Comparison of ENCODE assay signal across 35 mouse cellular contexts in the genomic region with DNA sequence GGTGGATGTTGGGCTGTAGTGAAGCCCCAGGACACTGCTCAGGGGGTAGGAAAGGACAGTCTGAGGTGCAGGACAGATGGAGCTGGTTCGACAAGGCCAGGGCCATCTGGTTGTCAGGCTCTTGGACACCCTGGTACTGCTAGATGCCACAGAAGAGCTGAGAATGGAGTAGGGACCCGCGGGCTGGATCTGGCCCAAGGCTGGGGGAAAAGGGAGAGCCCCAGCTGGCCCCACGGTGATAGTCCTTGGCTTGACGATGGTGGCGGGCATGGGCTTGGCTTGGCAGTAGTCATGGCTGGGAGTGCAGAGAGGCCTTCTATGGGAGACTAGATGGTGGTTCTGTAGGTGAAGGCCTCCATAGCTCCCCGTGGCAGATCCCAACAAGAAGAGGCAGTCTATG.
"Had no signal": no experiment of that assay in that cellular context is flagged by ENCODE, and none has a peak within 500 bp of the region (broad histone marks: within the 10 kb centered on the region; RNA-seq: fewer than 3 reads in every experiment).

No protein-coding gene starts in this region.

- H3K9ac ChIP-seq: heart, embryonic 12.5 days; heart, embryonic 13.5 days; heart, embryonic 15.5 days; hindbrain, embryonic 12.5 days; hindbrain, embryonic 13.5 days; hindbrain, embryonic 14.5 days; hindbrain, embryonic 15.5 days; intestine, embryonic 15.5 days; kidney, embryonic 15.5 days had no signal

- H3K27ac ChIP-seq: heart, embryonic 10.5 days; heart, embryonic 13.5 days; heart, embryonic 15.5 days; hindbrain, embryonic 10.5 days; hindbrain, embryonic 12.5 days; hindbrain, embryonic 13.5 days; hindbrain, embryonic 14.5 days; hindbrain, embryonic 15.5 days; hindbrain, postnatal 0 days; intestine, embryonic 15.5 days; kidney, embryonic 15.5 days; kidney, postnatal 0 days; layer of hippocampus, adult 2 months had no signal

- H3K4me2 ChIP-seq: heart, embryonic 11.5 days; heart, embryonic 12.5 days; heart, embryonic 13.5 days; heart, embryonic 15.5 days; hindbrain, embryonic 12.5 days; hindbrain, embryonic 13.5 days; hindbrain, embryonic 14.5 days; hindbrain, embryonic 15.5 days; intestine, embryonic 15.5 days; kidney, embryonic 15.5 days had no signal

- H3K27me3 ChIP-seq: heart, embryonic 12.5 days; heart, embryonic 13.5 days; heart, embryonic 15.5 days; hindbrain, embryonic 12.5 days; hindbrain, embryonic 13.5 days; hindbrain, embryonic 15.5 days; intestine, embryonic 15.5 days; kidney, embryonic 15.5 days had no signal

- H3K9me3 ChIP-seq: heart, embryonic 10.5 days; heart, embryonic 12.5 days; heart, embryonic 13.5 days; heart, embryonic 15.5 days; hindbrain, embryonic 12.5 days; hindbrain, embryonic 13.5 days; hindbrain, embryonic 15.5 days; intestine, embryonic 15.5 days; kidney, embryonic 15.5 days had no signal

- DNase-seq: heart, postnatal 10 days; heart, postnatal 14 days; heart, postnatal 36 days; heart, postnatal 4 days; kidney, adult 11 months; kidney, adult 18-20 months; kidney, adult 2 months; kidney, adult 8-10 months; kidney, adult 9 months; kidney, postnatal 10 days; kidney, postnatal 14 days; kidney, postnatal 25 days; kidney, postnatal 36 days; kidney, postnatal 4 days; layer of hippocampus, adult 9-11 months; layer of hippocampus, postnatal 36 days had no signal

- ATAC-seq: hindbrain, embryonic 16.5 days; hindbrain, postnatal 0 days; inflammation-experienced regulatory T-cells, adult 6 months; intestine, embryonic 15.5 days; intestine, embryonic 16.5 days; intestine, postnatal 0 days had no signal

- H3K4me1 ChIP-seq: heart, embryonic 12.5 days; heart, embryonic 13.5 days; heart, embryonic 15.5 days; hindbrain, embryonic 10.5 days; hindbrain, embryonic 12.5 days; hindbrain, embryonic 13.5 days; hindbrain, embryonic 15.5 days; intestine, embryonic 15.5 days; kidney, embryonic 15.5 days had no signal

- H3K4me3 ChIP-seq: heart, embryonic 10.5 days; heart, embryonic 12.5 days; heart, embryonic 13.5 days; heart, embryonic 15.5 days; hindbrain, embryonic 10.5 days; hindbrain, embryonic 12.5 days; hindbrain, embryonic 13.5 days; hindbrain, embryonic 15.5 days; intestine, embryonic 15.5 days; kidney, embryonic 15.5 days; layer of hippocampus, adult 2 months had no signal
